Mouse (Mus musculus): ENCODE results near the gene Ildr2. TPM values are rescaled to one million over a fixed set of nuclear protein-coding genes. Genes with fewer than 3 reads are reported as not detected.

Gene Ildr2
- polyA plus RNA-seq, 1 experiment from 2014 or later, result 0.07 TPM

GRCm38 (mm10) chr1:166362659-166363058 is 108.7 kb downstream of the Ildr2 start:
- H3K36me3 ChIP-seq (replicated peaks; ENCODE audit: insufficient read depth, low read length), result no peaks in the 10 kb centered on the region
- H3K4me2 ChIP-seq (ENCODE audit: low read depth, low read length), result no peak overlapping the region
- WGBS (ENCODE audit: insufficient replicate concordance), result 71% methylated on average over 3 of the region's 3 CpGs
- no peaks in the 10 kb centered on the region for H3K4me1 ChIP-seq (ENCODE audit: insufficient read depth)
- DNase-seq (no peak), ATAC-seq (no peak)
- no peak overlapping the region for H3K4me3 ChIP-seq (ENCODE audit: low read depth, low read length)
- no peak overlapping the region for H3K9ac ChIP-seq (replicated peaks)
- no peaks in the 10 kb centered on the region for H3K27me3 ChIP-seq (ENCODE audit: insufficient read depth, low read length)
- no peak for TF ChIP-seq CTCF (IDR thresholded peaks at IDR 0.05; ENCODE audit: low read depth)
- TF ChIP-seq EP300 (IDR thresholded peaks at IDR 0.05; ENCODE audit: low read depth), result no peak
- H3K27ac ChIP-seq (ENCODE audit: low read depth), result no peak overlapping the region
- H3K9me3 ChIP-seq (ENCODE audit: low read length), result no peaks in the 10 kb centered on the region

DNA sequence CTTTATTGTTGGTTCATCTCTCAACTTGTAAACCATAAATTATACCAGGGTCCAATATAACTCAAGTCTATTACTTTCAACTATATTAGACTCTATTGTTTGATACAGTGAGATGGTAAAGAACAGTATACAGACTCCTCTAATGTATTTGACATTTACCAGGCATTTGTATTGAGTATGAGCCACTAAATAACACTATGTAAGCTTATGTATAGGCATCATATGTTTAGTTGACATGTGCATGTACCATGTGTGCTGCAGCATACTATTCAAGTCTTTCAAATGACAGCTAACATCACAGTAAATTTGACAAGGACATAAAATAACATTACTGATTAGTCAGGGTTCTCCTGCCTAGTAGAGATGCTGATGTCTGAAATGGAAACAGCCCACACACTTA is 109.2 kb downstream of the Ildr2 start:
- Histone ChIP-seq H3K9me3 (ENCODE audit: low read length) (no peaks in the 10 kb centered on the region), H3K9ac (replicated peaks) (no peak overlapping the region), H3K27ac (ENCODE audit: low read depth) (no peak overlapping the region), H3K4me2 (ENCODE audit: low read depth, low read length) (no peak overlapping the region), H3K27me3 (ENCODE audit: insufficient read depth, low read length) (no peaks in the 10 kb centered on the region), H3K4me3 (ENCODE audit: low read depth, low read length) (no peak overlapping the region), H3K4me1 (ENCODE audit: insufficient read depth) (no peaks in the 10 kb centered on the region), H3K36me3 (replicated peaks; ENCODE audit: insufficient read depth, low read length) (no peaks in the 10 kb centered on the region)
- no peak for ATAC-seq
- TF ChIP-seq EP300 (IDR thresholded peaks at IDR 0.05; ENCODE audit: low read depth) (no peak), CTCF (IDR thresholded peaks at IDR 0.05; ENCODE audit: low read depth) (no peak)
- no peak for DNase-seq

Other genes with a start within 250 kb of the Ildr2 start
- gene Dusp27, start 126.2 kb upstream of the Ildr2 start, polyA plus RNA-seq (2015; fragmentation: Nextera tagmentation; extraction: Ambion mirVana), result 0.04 and 0.20 TPM in 2 replicates
- not detected in 2 replicates for gene Gpa33, start 123.9 kb upstream of the Ildr2 start, polyA plus RNA-seq (2015; fragmentation: Nextera tagmentation; extraction: Ambion mirVana)
- gene Mael, start 15.4 kb upstream of the Ildr2 start, polyA plus RNA-seq (2015; fragmentation: Nextera tagmentation; extraction: Ambion mirVana), result not detected in 2 replicates
- gene Tada1, start 125.0 kb downstream of the Ildr2 start, polyA plus RNA-seq (2015; fragmentation: Nextera tagmentation; extraction: Ambion mirVana), result 13.5 and 13.7 TPM in 2 replicates
- gene Pogk, start 155.7 kb downstream of the Ildr2 start, polyA plus RNA-seq (2015; fragmentation: Nextera tagmentation; extraction: Ambion mirVana), result 0.45 and 0.72 TPM in 2 replicates
- not detected in 2 replicates for gene Gm4846, start 243.4 kb downstream of the Ildr2 start, polyA plus RNA-seq (2015; fragmentation: Nextera tagmentation; extraction: Ambion mirVana)